Mouse (Mus musculus) CH12.LX (cell line): ENCODE measurements around the gene Arid4a. TPM values are rescaled to one million over a fixed set of nuclear protein-coding genes. Genes with fewer than 3 reads are reported as not detected.
"Not testable (repeated sequence)": the region's sequence is repeated elsewhere in the genome, so short reads cannot be mapped to it uniquely, and the experiment has no call there.

Source experiments
- DNase-seq: peaks from one replicate; pipeline ENCODE4 v3.0.0-alpha.2; 2013; ENCODE audit errors: extremely low read depth
- H3K27ac ChIP-seq: 2 replicates; pipeline ENCODE4 v1.5.1; 2012; ENCODE audit warnings: low read depth, mild to moderate bottlenecking, control low read depth, moderate library complexity; ENCODE audit not compliant: insufficient read depth
- H3K27me3 ChIP-seq: replicated peaks from 2 replicates; pipeline ENCODE3; 2012; ENCODE audit warnings: inconsistent platforms
- H3K36me3 ChIP-seq, 2 experiments: replicated peaks in 1 of 2; 2 replicates each; pipeline versions ENCODE3 to v1.6.1; 2012; ENCODE audit warnings: inconsistent platforms in 1 of 2, low read length in 1 of 2, mild to moderate bottlenecking in 1 of 2, mixed read lengths in 1 of 2, moderate library complexity in 1 of 2; ENCODE audit not compliant: control insufficient read depth in 1 of 2, insufficient read depth in 1 of 2
- H3K4me1 ChIP-seq, 2 experiments: 2 replicates each; pipeline ENCODE4 v1.6.1; 2012; ENCODE audit warnings: inconsistent platforms in 1 of 2, moderate library complexity in 1 of 2; ENCODE audit not compliant: insufficient read depth in 2 of 2, control insufficient read depth in 1 of 2
- H3K4me2 ChIP-seq: 2 replicates; pipeline ENCODE4 v1.6.1; 2012; ENCODE audit warnings: low read depth, mild to moderate bottlenecking, control low read depth; ENCODE audit not compliant: poor library complexity, insufficient read depth, severe bottlenecking
- H3K4me3 ChIP-seq, 3 experiments: fragments of 150-350 bp in 1 of 3; sonication (generic) in 1 of 3; replicated peaks in 1 of 3; 2 replicates each; pipeline versions ENCODE3 to v1.5.1; 2011 to 2012; ENCODE audit warnings: low read depth in 2 of 3, low read length in 2 of 3, mild to moderate bottlenecking in 2 of 3, moderate library complexity in 2 of 3, control low read depth in 1 of 3, improper control_type of control experiment in 1 of 3, inconsistent platforms in 1 of 3, mixed read lengths in 1 of 3; ENCODE audit not compliant: poor library complexity in 1 of 3
- H3K79me2 ChIP-seq: replicated peaks from 2 replicates; pipeline ENCODE4 v1.6.1; 2012; ENCODE audit warnings: mild to moderate bottlenecking, moderate library complexity; ENCODE audit not compliant: control insufficient read depth, poor library complexity, insufficient read depth, severe bottlenecking; ENCODE audit errors: extremely low read depth
- H3K9ac ChIP-seq: 2 replicates; pipeline ENCODE4 v1.6.1; 2012; ENCODE audit warnings: low read depth, mild to moderate bottlenecking, control low read depth, moderate library complexity; ENCODE audit not compliant: insufficient read depth
- H3K9me3 ChIP-seq: replicated peaks from 2 replicates; pipeline ENCODE3; 2012; ENCODE audit warnings: low read length, inconsistent platforms, mixed read lengths
- BHLHE40 ChIP-seq: IDR thresholded peaks from 2 replicates; pipeline ENCODE4 v1.6.1; 2011; ENCODE audit warnings: mild to moderate bottlenecking, low read depth, low read length, improper control_type of control experiment
- CHD1 ChIP-seq: IDR thresholded peaks from 2 replicates; pipeline ENCODE4 v1.6.1; 2012; ENCODE audit warnings: low read depth, low read length, improper control_type of control experiment, inconsistent platforms
- CHD2 ChIP-seq: IDR thresholded peaks from 2 replicates; pipeline ENCODE4 v1.6.1; 2011; ENCODE audit warnings: low read length, improper control_type of control experiment
- EP300 ChIP-seq: IDR thresholded peaks from 2 replicates; pipeline ENCODE4 v1.6.1; 2011; ENCODE audit warnings: low read length, improper control_type of control experiment
- GABPA ChIP-seq: IDR thresholded peaks from 2 replicates; pipeline ENCODE4 v1.6.1; 2012; ENCODE audit warnings: low read depth, low read length, improper control_type of control experiment, inconsistent platforms; ENCODE audit not compliant: insufficient replicate concordance
- JUN ChIP-seq: IDR thresholded peaks from 2 replicates; pipeline ENCODE4 v1.6.1; 2011; ENCODE audit warnings: low read depth, mild to moderate bottlenecking, low read length, improper control_type of control experiment, moderate library complexity; ENCODE audit not compliant: insufficient read depth
- JUND ChIP-seq: conservative IDR thresholded peaks from 2 replicates; pipeline ENCODE4 v1.6.1; 2011; ENCODE audit warnings: low read depth, low read length, improper control_type of control experiment
- MAFK ChIP-seq: IDR thresholded peaks from 2 replicates; pipeline ENCODE4 v1.6.1; 2011; ENCODE audit warnings: low read length, improper control_type of control experiment; ENCODE audit not compliant: insufficient replicate concordance
- MAX ChIP-seq: IDR thresholded peaks from 2 replicates; pipeline ENCODE4 v1.6.1; 2011; ENCODE audit warnings: low read length, improper control_type of control experiment
- MAZ ChIP-seq: IDR thresholded peaks from 2 replicates; pipeline ENCODE4 v1.6.1; 2012; ENCODE audit warnings: low read depth, mild to moderate bottlenecking, inconsistent platforms, low read length, improper control_type of control experiment, moderate library complexity
- MEF2A ChIP-seq: IDR thresholded peaks from 2 replicates; pipeline ENCODE4 v1.6.1; 2014; ENCODE audit warnings: low read depth, mild to moderate bottlenecking, inconsistent platforms, low read length, improper control_type of control experiment, borderline replicate concordance
- MYC ChIP-seq: IDR thresholded peaks from 2 replicates; pipeline ENCODE4 v1.6.1; 2011; ENCODE audit warnings: low read depth, mild to moderate bottlenecking, improper control_type of control experiment, low read length
- POLR2A ChIP-seq: IDR thresholded peaks from 2 replicates; pipeline ENCODE4 v1.6.1; 2011; ENCODE audit warnings: low read depth, mild to moderate bottlenecking, improper control_type of control experiment, low read length
- RAD21 ChIP-seq: IDR thresholded peaks from 2 replicates; pipeline ENCODE4 v1.6.1; 2011; ENCODE audit warnings: low read depth, mild to moderate bottlenecking, low read length, improper control_type of control experiment, moderate library complexity
- RCOR1 ChIP-seq: conservative IDR thresholded peaks from 2 replicates; pipeline ENCODE4 v1.6.1; 2012; ENCODE audit warnings: low read depth, mild to moderate bottlenecking, inconsistent platforms, low read length, improper control_type of control experiment
- SMC3 ChIP-seq: IDR thresholded peaks from 2 replicates; pipeline ENCODE4 v1.6.1; 2011; ENCODE audit warnings: low read depth, low read length, improper control_type of control experiment
- TBP ChIP-seq: conservative IDR thresholded peaks from 2 replicates; pipeline ENCODE4 v1.6.1; 2011; ENCODE audit warnings: low read depth, low read length, improper control_type of control experiment
- UBTF ChIP-seq: IDR thresholded peaks from 2 replicates; pipeline ENCODE4 v1.6.1; 2012; ENCODE audit warnings: low read depth, mild to moderate bottlenecking, inconsistent platforms, low read length, improper control_type of control experiment, moderate library complexity
- USF2 ChIP-seq: conservative IDR thresholded peaks from 2 replicates; pipeline ENCODE4 v1.6.1; 2011; ENCODE audit warnings: low read depth, low read length, improper control_type of control experiment
- ZKSCAN1 ChIP-seq: IDR thresholded peaks from 2 replicates; pipeline ENCODE4 v1.6.1; 2012; ENCODE audit warnings: low read depth, inconsistent platforms, low read length, improper control_type of control experiment, borderline replicate concordance
- ZMIZ1 ChIP-seq: IDR thresholded peaks from 2 replicates; pipeline ENCODE4 v1.6.1; 2012; ENCODE audit warnings: low read depth, mild to moderate bottlenecking, inconsistent platforms, low read length, improper control_type of control experiment
- dilution Hi-C: fragments of 300-500 bp; cut with MboI; formaldehyde crosslinking; loops from 2 replicates; pipeline ENCODE4 v1.14.3; 2020; ENCODE audit warnings: low sequenced_read_pairs; ENCODE audit not compliant: extremely low pct_unique_long_range_greater_than_20kb, extremely low pct_ligation_motif_present
- in situ Hi-C: fragments of 300-500 bp; cut with MboI; formaldehyde crosslinking; loops from 3 replicates; pipeline ENCODE4 v1.14.3; 2019; ENCODE audit warnings: low sequenced_read_pairs, low pct_ligation_motif_present, low pct_unique_long_range_greater_than_20kb, mixed read lengths
- polyA plus RNA-seq: library from polyadenylated mRNA; unstranded; fragments of >175 nt; gene quantifications from 2 replicates; pipeline ENCODE4 v1.2.1, GENCODE M21; 2012; ENCODE audit warnings: low read depth; ENCODE audit not compliant: insufficient read length
- total RNA-seq, 2 experiments: library from RNA; depleted of rRNA; stranded (reverse); fragments of 300-350 nt in 1 of 2; fragments of >200 nt in 1 of 2; gene quantifications; 2 replicates each; pipeline ENCODE4 v1.2.3; 2012 to 2014

Gene Arid4a
- total and polyA plus RNA-seq, 3 experiments = 8.0 to 20.8 (median 9.7) TPM

- no peaks in the 10 kb centered on the region for H3K27me3 ChIP-seq
- no peak overlapping the region for H3K27ac ChIP-seq
- H3K79me2 ChIP-seq = peaks cover 11% of the 10 kb centered on the region
- H3K4me3 ChIP-seq = no peak overlapping the region
- H3K9ac ChIP-seq = no peak overlapping the region
- H3K4me1 ChIP-seq = peaks cover 0 to 14% of the 10 kb centered on the region in 2 experiments; a peak in 1 of 4 replicates
- no peak for DNase-seq
- H3K36me3 ChIP-seq = peaks cover 27 to 49% of the 10 kb centered on the region in 2 experiments
- H3K4me2 ChIP-seq = no peak overlapping the region
- in situ Hi-C loops = no loop called here
- H3K9me3 ChIP-seq = no peaks in the 10 kb centered on the region
- TF ChIP-seq ZMIZ1 (no peak), BHLHE40 (no peak), UBTF (no peak), POLR2A (no peak), TBP (no peak), MAFK (no peak), JUND (no peak), SMC3 (no peak), MAZ (no peak), JUN (no peak)
- dilution Hi-C loops = no loop called here
These were observed 3.4 kb downstream of the Arid4a start for GRCm38 (mm10) chr12:71019211-71019610.

- in situ Hi-C loops (no loop called here), dilution Hi-C loops (no loop called here)
- TF ChIP-seq CHD2 (no peak), POLR2A (no peak), TBP (no peak), MAZ (no peak), MEF2A (no peak), ZKSCAN1 (no peak), MAX (no peak), RCOR1 (no peak), SMC3 (no peak), JUN (no peak), ZMIZ1 (no peak), UBTF (no peak), CHD1 (no peak), RAD21 (no peak), MYC (no peak), JUND (no peak), EP300 (no peak), GABPA (no peak), USF2 (no peak)
- Histone ChIP-seq H3K4me3 (no peak overlapping the region), H3K9ac (no peak overlapping the region), H3K36me3 (peaks cover 60 to 90% of the 10 kb centered on the region in 2 experiments), H3K9me3 (no peaks in the 10 kb centered on the region), H3K4me2 (no peak overlapping the region), H3K79me2 (no peaks in the 10 kb centered on the region), H3K27me3 (no peaks in the 10 kb centered on the region), H3K27ac (no peak overlapping the region), H3K4me1 (peaks cover 0 to 9% of the 10 kb centered on the region in 2 experiments; a peak in 1 of 4 replicates)
- no peak for DNase-seq
These were observed 8.6 kb downstream of the Arid4a start for GRCm38 (mm10) chr12:71024411-71024810.

DNA sequence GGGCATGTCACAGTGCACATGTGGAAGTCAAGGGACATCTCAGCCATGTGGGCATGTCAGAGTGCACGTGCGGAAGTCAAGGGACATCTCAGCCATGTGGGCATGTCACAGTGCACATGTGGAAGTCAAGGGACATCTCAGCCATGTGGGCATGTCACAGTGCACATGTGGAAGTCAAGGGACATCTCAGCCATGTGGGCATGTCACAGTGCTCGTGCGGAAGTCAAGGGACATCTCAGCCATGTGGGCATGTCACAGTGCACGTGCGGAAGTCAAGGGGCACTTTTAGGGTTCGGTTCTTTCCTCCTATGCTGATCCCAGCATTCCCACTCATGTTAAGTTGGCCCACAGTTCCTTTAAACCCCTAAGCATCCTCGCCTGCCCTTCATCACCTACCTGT is 12.5 kb downstream of the Arid4a start:
- H3K27me3 ChIP-seq, H3K27ac ChIP-seq, H3K79me2 ChIP-seq, H3K4me2 ChIP-seq, H3K9me3 ChIP-seq, H3K4me3 ChIP-seq, in situ Hi-C loops, DNase-seq, dilution Hi-C loops, H3K9ac ChIP-seq: not testable (repeated sequence)
- Histone ChIP-seq H3K4me1 (peaks cover 9 to 37% of the 10 kb centered on the region in 2 experiments), H3K36me3 (peaks cover 55 to 74% of the 10 kb centered on the region in 2 experiments)
